Mouse (Mus musculus) cerebellum, adult 9-10 months (tissue): ENCODE results near the gene Trim2.

Experiments
- DNase-seq: peaks from one replicate; pipeline ENCODE4 v3.0.0; 2022

Trim2 gene

DNA sequence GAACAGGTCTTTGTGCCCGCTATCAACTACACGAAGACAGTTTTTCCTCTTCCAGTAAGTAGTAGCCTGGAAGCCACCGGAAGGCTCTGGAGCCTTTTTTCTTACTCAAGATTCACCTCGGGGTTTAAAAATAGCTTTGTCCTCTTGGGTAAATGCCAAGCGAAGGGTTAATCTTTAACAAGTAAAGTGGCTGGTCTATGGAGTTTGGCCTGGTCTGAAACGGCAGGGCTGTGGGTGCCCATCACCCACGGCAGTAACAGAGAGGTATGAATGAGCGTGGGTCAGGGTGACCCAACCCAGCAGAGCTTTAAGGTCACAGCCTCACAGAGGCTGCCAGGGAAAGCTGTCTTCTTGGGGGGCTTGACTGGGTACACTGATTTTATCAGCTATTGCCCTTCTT is 23.2 kb downstream of the Trim2 start:
- no peak for DNase-seq

DNA sequence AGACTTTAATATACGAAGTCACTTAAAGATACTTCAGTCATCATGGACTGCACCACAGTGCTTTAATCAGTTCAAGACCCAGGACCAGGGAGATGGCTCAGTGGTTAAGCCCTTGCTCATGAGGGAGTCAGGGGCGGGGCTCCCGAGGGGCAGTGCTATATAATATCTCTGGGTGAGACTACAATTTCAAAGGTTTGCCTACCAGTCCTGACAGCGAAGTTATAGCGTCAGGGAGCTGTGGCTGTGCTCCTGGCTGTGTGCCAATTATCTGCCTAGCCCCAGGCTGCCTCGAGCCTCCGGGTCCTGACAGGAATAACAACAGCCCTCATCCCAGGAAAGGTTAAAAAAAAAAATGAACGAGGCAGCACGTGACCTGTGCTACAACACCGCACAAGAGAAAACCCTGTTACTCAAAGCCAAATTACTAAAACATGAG is 24.7 kb downstream of the Trim2 start:
- DNase-seq = no peak

DNA sequence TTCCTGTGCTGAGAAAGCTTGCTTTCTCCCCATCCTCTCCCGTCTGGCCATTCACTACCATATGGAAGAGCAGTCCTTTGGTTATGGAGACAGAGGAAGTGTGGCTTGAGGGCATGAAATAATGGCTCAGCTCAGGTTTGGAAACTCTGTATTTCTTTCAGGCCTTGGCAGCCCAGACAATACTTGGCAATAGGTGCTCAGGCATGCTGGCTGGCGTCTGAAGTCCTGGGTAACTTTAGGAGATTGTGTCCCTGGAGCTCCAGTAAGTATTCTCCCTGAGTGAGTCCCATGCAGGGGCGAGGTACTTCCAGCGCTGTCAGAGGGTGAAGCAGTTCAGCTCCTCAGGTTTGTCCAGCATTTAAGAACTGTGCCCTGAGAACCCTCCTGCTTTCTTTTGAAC is 27.9 kb downstream of the Trim2 start:
- DNase-seq = no peak

DNA sequence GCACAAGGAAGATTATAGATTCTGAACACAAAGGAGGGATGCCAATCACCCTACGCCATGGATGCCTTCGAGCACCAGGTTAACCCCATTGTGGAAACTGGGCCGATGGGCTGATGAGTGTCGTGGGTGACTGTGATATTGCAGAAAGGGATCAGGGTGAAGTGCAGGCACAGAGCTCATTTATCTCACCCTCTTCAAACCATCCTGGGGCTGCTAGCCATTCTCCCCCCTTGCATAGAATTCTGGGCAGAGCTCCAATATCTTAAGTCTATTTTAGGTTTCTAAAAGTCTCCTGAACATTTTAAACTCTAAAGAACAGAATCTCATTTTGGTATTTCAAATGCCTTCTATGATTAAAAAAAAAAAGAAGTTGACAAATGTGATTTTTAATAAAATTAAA is 31.6 kb downstream of the Trim2 start:
- DNase-seq = no peak

DNA sequence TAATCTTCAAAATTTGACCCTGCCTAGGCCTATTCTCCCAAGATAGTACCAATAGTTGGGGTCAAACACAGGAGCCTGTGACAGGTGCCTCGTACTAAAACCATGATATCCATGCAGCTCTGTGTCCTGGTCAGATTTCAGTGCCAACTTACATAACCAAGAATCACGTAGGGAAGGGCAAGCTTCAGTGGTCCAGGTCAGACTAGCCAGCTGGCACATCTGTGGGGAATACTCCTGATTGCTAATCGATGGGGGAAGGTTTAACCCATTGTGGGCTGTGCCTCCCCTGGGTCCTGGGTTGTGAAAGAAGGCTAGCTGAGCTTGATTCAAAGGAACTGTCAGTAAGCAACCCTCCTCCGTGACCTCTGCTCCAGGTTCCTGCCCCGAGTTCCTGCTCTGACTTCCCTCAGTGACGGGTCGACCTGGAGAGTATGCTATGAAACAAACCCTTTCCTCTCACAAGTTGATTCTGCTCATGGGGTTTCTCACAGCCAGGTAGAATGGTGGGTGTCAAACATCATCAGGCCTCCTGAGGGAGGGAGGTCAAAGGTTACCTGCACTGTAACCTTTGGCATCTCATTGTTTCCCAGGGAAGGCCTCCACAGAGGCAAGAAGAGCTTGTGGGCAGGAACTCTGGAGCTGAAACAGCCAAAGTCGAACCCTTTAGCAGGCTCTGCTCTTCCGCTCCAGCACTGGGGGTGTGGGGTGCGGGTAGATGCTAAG is 34.2 kb downstream of the Trim2 start:
- no peak for DNase-seq

DNA sequence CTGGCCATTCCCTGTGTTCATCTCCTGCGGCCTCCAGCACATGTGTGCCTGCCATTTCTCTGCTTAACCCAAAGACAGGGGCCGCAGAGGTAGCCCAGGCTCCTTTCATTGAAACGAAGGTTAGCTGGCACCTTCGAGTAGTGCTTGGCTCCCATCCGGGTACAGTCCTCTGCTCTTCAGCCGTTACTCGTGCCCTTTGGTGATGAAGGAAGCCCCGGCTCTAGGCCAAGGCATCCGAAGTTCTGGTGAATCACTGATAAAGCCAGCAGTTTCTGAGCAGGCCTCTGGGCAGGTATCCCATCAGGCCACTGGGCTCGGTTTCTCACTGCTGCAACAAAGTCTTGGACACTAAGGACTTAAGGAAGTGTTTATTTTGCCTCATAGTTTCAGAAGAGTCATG is 34.9 kb downstream of the Trim2 start:
- no peak for DNase-seq

DNA sequence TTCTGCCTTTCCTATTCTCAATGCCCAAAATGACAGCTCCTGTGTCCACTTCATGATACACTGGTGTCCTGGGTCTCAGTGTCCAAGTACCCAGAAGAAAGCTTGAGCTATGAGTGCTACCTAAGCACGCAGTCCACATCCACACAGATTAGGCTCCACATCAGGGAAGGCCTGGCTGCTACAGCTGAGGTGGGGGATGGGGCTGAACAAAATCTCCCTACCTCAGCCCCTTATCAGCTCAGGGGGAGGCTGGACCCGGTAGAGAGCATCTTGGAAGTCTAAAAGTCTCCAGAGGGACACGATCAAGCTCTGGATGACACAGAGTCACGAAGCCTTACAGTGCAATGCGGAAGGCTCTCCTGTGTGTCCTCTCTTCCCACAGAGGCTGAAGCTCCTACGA is 35.6 kb downstream of the Trim2 start:
- DNase-seq = no peak

DNA sequence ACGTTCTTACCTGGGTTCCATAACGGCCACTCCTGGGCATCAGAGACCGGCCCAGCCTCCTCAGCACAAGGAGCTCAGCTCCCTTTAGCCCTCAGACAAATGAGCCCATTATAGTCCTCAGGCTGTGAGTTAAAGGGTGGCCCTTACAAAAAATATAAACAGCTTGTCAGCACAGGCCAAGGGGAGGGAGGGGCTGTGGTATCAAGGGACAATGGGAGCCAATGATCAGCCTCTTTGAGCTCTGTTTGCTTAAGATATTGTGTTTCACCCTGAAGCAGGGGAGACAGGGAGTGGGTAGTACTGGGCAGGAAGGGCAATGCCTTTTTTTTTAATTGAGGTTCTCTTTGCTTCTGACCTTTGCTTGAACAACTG is 36.1 kb downstream of the Trim2 start:
- DNase-seq = no peak

DNA sequence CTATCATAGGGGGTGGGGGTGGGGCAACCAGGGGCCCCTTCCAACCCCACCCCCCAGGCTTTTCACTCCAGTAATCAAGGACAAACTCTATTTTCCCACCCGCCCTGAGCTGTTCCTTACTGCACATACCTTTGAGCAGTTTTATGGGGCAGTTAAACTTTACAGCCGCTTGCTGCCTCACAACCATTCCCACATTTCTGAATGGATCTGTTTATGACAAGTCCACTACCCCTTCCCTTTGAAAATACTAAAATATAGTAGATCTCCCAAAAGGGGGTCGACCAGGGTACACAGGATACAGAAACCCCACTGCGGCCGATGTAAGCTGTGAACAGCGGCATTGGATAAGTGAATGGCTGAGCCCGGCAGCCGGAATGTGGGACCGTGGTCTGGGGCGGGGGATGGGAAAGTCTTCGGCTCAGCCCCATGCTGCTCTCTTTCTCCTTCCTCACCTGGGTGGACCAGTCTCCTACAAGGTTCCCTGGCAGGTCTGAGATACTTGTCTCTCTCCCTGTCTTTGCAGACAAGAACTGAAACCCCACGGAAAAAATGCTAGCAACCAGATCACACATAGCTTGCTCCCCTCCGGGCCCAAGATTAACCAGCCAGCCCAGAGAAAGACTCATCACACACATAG is 36.6 kb downstream of the Trim2 start:
- DNase-seq = no peak

DNA sequence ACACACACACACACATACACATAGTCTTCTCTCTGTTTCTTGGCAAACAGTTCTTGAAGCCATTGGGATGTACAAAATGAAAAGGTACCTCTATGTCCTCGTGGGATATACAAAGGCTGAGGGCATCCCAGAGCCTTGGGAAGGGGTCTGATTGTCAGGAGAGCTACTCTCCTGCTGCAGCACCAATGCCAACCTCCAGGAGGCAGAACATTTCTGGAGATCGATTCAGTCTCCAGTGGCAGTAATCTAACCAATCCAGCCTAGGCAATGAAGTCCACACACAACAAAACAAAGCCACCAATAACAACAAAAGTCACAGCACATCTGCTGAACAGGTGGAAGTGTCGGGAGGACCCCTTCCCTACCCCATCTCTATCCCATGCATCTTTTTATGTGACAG is 38.2 kb downstream of the Trim2 start:
- no peak for DNase-seq

DNA sequence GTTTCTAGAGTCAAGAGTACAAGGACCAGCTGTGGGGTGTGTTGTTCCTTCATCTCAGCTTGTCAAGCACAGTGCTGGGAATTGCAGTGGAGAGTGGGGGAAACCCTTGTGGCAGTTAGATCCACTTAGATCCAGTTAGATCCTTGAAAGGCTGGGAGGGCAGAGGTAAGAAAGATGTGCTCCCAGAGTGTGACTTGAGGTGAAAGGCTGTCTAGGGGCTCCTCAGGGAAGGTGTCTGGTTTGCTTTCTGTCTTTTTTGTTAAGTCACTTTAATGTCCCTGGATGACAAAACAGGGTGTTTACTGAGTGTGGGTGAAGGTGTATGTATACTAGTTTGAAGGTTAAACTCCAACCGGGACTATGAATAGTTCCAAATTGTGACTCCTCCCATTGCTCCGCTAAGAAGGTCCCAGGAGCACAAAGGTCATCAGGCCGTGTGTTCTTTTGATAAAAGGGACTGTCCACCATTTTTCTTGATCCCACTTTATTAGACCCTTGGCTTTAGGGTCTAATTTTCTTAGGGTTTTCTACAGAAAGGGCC is 40.2 kb downstream of the Trim2 start:
- no peak for DNase-seq

DNA sequence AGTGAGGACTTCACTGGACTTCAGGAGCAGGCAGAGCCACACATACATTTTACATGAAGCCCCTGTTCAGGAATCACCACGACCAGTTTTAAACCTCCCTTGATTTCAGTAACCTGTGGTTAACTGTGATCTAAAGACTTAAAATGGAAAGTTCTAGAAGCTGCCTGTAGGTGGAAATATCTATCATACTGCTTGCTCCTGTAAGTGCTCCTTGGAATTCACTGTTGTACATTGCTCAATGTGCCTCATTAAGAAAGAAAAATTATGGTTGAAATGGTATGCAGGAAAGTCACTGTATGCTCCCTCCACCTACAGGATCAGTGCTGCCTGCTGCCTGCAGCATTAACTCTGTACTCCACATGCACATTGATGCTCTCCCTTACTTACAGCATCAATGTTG is 41.6 kb downstream of the Trim2 start:
- no peak for DNase-seq

DNA sequence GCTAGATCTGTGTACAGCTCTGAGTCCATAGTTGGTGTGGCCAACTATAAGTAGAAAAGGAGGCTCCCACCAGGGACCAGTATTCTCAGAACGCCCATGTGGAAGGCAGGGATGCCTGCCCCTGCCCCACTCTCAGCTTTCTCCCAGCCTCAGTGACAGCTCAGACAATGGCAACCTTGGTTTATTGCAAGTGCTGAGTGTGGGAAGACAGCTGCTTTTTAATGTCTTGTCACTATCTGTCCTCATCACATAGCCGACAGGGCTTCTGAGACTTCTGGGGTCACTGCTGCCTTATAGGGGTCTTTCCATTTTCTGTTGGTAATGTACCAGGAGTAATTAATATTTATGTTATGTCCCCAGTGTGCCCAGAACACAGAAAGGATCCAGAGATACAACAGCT is 42.3 kb downstream of the Trim2 start:
- no peak for DNase-seq

DNA sequence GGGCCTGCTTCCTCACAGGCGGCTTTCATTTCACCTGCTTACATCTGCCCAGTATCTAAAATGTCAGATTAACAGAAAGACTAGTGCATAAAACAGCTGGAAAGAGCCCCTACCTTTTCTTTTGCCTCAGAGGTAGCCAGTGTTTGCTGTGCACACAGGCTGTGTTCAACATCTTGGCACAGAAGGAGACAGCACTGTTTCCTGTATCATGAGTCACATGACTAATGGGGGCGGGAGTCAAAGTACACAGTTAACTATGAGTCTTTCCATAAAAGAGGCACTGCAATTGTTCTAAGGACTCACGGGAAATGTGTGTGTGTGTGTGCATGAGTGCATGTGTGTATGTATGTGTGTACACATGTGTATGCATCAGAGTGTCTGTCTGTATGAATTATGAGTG is 43.9 kb downstream of the Trim2 start:
- no peak for DNase-seq

DNA sequence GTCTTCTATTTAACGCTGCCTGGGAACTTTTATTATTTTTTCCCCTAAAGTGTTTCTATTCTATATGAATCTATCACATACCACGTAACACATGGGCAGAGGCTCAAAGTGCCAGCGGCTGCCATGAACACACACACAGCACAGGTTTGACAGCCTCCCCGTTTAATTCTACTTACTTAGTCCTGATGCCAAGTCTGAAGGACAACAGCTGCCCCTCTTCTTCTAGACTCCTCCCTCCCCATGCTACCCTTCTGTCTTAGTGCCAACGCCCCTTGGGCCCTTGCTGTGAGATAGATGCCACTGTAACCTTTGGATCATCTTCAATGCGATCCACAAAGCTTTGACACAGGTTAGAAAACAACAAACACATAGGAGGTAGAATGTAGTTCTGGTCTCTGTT is 44.8 kb downstream of the Trim2 start:
- DNase-seq = no peak

DNA sequence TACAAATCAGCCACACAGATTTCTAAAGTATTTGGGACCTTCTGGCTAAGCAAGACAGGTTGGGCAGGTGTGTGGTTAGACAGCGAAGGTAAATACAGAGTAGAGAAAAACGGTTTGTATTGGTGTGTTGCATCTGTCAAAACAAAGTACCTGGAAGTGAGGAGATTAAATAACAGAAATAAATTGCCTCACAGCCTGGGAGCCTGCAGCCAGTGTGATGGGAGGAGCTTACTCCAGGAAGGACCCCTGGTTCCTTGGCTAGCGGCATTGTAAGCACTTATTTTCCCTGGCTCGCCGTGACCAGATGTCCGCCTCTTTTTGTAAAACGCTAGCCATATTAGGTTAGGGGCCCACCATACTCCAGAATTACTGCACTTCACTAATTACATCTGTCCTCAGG is 45.8 kb downstream of the Trim2 start:
- DNase-seq = no peak

DNA sequence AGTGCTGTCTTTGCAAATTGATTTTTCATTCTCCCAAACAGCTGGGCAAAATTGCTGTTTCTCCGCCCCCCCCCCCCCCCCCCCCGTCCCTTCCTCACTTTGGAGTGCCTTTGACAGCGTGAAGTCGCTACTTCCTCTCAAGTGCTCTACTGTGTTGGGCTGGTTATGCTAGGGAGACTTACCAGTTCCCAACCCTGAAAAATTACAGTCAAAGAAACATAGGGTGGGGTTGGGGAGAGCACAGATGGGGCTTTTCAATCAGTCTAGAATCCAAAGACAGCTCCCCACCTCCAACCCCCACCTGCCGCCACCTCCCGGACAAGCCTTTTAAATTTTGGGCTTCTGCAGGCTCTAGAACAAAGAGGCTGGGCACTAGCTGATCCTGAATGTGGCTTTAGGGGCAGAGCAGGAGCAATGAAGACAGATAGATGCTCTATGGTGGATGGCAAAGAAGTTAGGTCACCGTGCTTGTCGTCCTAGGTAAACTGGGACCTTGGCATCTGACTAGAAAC is 46.6 kb downstream of the Trim2 start:
- DNase-seq = peak; percentile 43

DNA sequence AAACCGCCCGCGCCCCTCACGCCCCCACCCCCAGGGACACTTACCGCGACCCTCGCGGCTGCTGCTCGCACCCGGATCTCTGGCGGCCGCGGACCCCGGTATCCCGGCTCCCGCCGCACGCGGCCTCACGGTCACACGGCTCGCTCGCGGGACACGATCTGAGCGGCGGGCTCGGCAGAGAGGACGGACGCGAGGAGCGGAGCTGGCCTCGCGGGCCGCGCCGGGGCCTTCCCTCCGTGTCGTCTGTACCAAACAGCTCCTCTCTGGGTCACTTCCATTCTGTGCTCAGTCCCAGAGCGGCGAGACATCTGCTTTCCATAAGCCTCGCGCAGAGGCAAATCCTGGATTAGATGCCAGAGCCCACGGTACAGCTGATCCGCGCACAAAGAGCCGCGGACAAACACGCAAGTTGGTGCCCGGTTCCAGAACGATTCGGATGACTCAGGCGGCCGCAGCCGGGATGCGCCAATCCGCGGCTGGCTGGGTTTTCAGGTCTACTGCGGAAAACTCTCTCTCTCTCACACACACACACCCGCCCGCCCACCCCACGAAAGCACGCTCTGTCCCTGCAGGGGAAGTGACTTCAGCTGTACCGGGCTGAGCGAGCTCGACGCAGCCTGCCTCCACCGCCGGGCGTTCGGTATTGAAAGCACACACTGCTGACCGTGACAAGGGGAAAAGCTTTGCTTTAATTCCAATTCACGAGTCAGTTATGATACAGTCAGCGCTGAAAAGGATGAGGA is 47.2 kb downstream of the Trim2 start:
- DNase-seq = peak; percentile 69

DNA sequence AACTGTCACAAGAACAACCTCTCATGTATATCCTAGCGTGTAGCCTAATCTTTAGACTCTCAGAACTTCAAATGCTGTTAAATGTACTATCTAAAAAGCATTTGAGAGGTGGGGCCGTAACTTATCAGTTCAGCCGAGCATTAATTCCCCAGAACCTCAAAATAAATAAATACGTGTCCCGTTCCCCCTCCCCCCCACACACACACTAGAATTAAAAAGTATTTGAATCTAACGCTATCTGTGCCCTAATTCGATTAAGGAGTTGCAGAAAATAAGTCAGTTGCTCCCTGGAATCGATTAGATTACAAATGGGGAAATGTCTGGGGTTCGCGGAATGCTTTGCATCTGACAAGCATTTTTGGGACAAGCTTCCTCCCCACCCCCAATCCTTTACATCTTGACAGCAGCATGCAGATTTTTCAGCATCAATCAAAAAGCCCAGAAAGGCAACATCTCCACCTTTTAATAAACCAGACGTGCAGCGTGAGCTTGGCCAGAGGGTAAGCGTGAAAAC is 48.1 kb downstream of the Trim2 start:
- no peak for DNase-seq

DNA sequence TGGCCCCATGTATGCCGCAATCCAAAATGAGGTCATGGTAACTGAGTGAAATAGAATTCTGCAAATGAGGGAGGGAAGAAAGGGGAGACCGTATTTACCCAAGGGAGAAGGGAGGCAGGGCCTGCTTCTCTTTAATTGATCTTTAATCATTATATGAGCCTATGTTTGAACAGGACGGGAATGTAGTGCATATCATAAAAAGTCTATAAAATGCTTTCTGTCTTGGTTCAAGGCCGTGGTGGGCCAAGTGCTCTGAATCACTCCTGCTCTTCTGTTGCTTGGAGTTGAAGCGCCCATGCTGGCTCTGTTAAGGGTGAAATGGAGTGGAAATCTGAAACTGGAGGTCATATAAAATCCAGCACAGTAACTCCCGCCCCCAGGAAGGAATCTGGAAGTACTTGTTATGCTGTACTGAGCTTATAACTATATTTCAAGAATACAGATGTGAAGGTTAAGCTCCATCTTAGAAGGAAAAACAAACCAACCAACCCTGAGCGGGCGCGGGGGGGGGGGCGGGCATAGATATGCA is 48.6 kb downstream of the Trim2 start:
- DNase-seq = no peak

DNA sequence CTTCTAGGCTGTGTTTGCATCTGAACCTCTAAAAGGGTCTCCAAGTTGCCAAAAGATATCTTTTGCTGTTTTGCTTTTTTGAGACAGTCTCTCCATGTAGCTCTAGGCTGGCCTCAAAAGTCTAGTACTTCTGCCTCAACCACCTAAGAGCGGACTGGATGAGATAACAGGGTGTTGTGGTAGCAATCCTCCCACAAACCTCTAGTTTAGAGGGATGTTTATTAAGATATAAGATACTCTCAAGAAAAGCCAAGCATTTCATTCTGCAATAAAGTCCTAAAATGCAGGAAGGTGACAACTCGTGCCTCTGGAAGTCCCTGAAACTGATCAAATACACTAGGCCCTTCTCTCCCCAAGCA is 52.2 kb downstream of the Trim2 start:
- no peak for DNase-seq

DNA sequence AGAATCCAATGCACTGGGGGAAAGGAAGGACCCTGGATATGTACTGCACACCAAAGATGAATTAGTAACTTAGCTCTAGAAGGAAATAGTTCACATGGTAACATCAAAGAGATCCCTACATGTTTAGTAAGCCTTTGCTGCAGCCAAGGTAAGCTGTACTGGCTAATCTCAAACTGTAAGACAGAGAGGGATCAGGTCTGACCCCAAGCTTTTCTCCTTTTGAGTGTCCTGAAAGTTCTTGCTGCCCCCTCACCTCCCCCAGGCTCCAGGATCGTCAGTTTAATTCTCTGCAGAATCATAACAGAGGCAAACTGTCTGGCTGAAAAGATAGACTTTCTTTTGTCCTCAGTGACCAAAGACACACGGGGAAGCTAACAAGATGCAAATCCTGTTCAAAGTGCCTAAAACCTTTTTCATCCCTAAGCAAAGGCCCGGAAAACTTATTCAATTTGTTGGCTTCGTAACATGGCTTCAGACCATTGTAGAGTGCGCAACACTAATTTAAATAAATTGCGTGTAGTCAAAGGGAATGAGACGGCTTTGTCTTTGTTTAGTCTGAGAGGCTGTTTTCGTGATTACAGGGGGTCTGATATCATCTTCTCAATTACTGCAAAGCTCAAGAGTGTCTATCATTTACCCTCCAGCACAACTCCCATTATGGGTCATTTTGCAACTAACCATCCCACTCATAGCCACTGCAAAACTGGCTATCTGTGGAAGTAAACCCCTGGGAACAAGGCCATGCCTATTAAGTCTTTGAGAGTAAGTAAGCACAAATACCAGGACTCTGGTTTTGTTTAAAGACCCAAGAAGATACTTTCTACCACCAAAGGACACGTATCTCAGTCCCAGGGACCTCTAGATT is 52.8 kb downstream of the Trim2 start:
- no peak for DNase-seq
